Mouse (Mus musculus): ENCODE data around the gene Reln.

DNA sequence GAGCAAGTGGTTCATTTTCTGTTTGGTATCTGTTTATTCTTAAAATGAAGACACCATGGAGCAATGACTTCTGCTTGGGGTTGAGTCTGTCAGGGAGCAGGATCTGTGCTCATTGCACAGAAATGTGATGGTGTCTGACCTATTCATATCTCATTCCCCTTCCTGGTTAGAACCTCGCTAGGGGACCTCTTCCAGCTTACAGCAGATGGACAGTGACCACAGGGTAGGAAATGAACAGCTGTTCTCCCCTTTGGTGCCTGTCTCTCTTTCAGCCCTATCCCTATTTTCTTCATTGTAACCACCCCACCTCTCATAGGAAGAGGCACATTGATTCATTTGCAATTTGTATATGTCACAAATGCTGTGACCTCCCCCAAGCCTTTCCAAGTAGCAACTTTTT is 225.2 kb downstream of the Reln start:
- no peak for TF ChIP-seq CTCF (IDR thresholded peaks at IDR 0.05)
- no peak for TF ChIP-seq EP300 (IDR thresholded peaks at IDR 0.05)
